Mouse (Mus musculus) testis, adult 2 months (tissue): ENCODE data around the gene Rnf4.

Experiments used
- CTCF ChIP-seq: fragments of 200-500 bp; IDR thresholded peaks from 2 replicates; pipeline ENCODE4 v1.5.1; 2012; ENCODE audit warnings: low read depth, mild to moderate bottlenecking, inconsistent platforms, low read length, moderate library complexity; ENCODE audit not compliant: control insufficient read depth, insufficient read depth, insufficient replicate concordance
- POLR2A ChIP-seq: fragments of 200-500 bp; IDR thresholded peaks from 2 replicates; pipeline ENCODE4 v1.6.1; 2012; ENCODE audit warnings: low read depth, mild to moderate bottlenecking, inconsistent platforms, low read length, moderate library complexity; ENCODE audit not compliant: control insufficient read depth

DNA sequence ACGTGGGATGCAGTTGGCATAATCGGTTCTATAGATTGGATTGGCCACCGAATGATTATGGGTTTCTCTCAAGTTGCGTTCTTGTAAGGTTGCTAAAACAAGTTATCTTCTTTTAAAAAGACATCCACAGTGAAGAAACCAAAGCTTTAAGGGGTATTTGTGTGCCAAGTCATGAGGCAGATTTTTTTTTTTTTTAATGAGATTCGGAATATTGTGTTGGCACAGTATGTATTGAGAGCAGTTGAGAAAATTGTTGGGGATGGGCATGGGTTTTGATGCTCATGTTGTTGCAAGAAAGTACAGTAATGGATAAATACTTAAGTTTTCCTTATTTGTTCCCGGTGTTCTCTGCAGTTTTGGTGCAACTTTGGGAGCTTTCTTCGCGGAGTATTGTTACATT is 34.8 kb downstream of the Rnf4 start:
- no peak for TF ChIP-seq POLR2A
- TF ChIP-seq CTCF, result no peak
